Mouse (Mus musculus) heart, adult 2 months (tissue): ENCODE measurements around the gene Git2. TPM values are rescaled to one million over a fixed set of nuclear protein-coding genes. Genes with fewer than 3 reads are reported as not detected.

Experiments used
- DNase-seq, 2 experiments: peaks; one replicate each; pipeline ENCODE4 v3.0.0; 2021
- H3K27ac ChIP-seq: fragments of 200-600 bp; 2 replicates; pipeline ENCODE4 v1.8.1; 2022
- H3K27me3 ChIP-seq: fragments of 200-500 bp; 2 replicates; pipeline ENCODE4 v1.6.1; 2012; ENCODE audit warnings: mild to moderate bottlenecking, low read length, inconsistent platforms, mixed read lengths; ENCODE audit not compliant: control insufficient read depth, insufficient read depth
- H3K36me3 ChIP-seq: fragments of 200-500 bp; 2 replicates; pipeline ENCODE4 v1.6.1; 2012; ENCODE audit warnings: low read length, inconsistent platforms; ENCODE audit not compliant: control insufficient read depth, insufficient read depth
- H3K4me1 ChIP-seq: fragments of 200-500 bp; 2 replicates; pipeline ENCODE4 v1.6.1; 2011; ENCODE audit warnings: low read length; ENCODE audit not compliant: control insufficient read depth, insufficient read depth
- H3K4me3 ChIP-seq: fragments of 200-600 bp; 2 replicates; pipeline ENCODE4 v1.8.1; 2022
- H3K79me2 ChIP-seq: fragments of 200-500 bp; replicated peaks from 2 replicates; pipeline ENCODE4 v1.6.1; 2012; ENCODE audit warnings: mild to moderate bottlenecking, inconsistent platforms, low read length, moderate library complexity, mixed read lengths; ENCODE audit not compliant: control insufficient read depth, insufficient read depth
- H3K9ac ChIP-seq: fragments of 200-500 bp; 2 replicates; pipeline ENCODE4 v1.6.1; 2012; ENCODE audit warnings: low read depth, mild to moderate bottlenecking, control low read depth, inconsistent platforms, low read length, mixed read lengths
- CTCF ChIP-seq: fragments of 200-600 bp; IDR thresholded peaks from 2 replicates; pipeline ENCODE4 v1.8.1; 2022; ENCODE audit warnings: antibody characterized with exemption, mild to moderate bottlenecking, moderate library complexity
- EP300 ChIP-seq: fragments of 200-500 bp; IDR thresholded peaks from 2 replicates; pipeline ENCODE4 v1.6.1; 2011; ENCODE audit warnings: low read depth, low read length, control low read depth; ENCODE audit not compliant: insufficient read depth
- POLR2A ChIP-seq: fragments of 200-500 bp; IDR thresholded peaks from 2 replicates; pipeline ENCODE4 v1.6.1; 2011; ENCODE audit warnings: mild to moderate bottlenecking, low read depth, low read length, control low read depth; ENCODE audit not compliant: insufficient read depth
- WGBS: fragments of 180-500 bp; shearing (Covaris S2); methylation state at CpG from one replicate; pipeline ENCODE4 v1.1.7; 2018; 5-methylcytosine and 5-hydroxymethylcytosine counted together
- intact Hi-C: fragments of 180-260 bp; cut with DNase I; formaldehyde crosslinking; loops from one replicate; pipeline ENCODE4 v1.15.1; 2025
- polyA plus RNA-seq: library from polyadenylated mRNA; depleted of rRNA; stranded (reverse); fragments of >200 nt; gene quantifications from 2 replicates; pipeline ENCODE4 v1.2.3, GENCODE M21; 2012
- total RNA-seq, 2 experiments: library from RNA; stranded (reverse); gene quantifications; 2 replicates each; pipeline ENCODE4 v1.2.3; 2021

Git2 gene
- total and polyA plus RNA-seq, 3 experiments: 27.6 to 32.6 (median 28.7) TPM

DNA sequence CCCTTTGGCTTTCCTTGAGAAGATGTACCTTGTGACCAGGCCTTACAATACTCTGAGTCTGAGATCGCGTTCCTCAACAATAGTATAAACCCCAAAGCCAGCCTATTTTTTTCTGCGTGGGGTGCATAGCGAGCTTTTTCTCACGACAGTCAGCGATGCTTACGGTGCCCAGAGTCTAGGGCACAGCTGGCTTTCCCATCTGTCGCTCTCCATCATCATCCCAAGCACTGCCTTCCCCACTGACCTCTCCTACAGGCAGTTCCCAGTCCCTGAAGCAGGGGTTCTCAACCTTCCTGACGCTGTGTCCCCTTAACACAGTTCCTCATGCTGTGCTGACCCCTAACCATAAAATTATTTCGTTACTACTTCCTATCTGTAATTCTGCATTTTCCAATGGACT is 32.7 kb downstream of the Git2 start:
- Histone ChIP-seq H3K9ac (no peak overlapping the region), H3K27me3 (no peaks in the 10 kb centered on the region), H3K79me2 (no peaks in the 10 kb centered on the region), H3K36me3 (peaks cover 6% of the 10 kb centered on the region; the same call in 1 of the 2 replicates), H3K4me3 (no peak overlapping the region), H3K4me1 (peaks cover 8% of the 10 kb centered on the region), H3K27ac (no peak overlapping the region)
- no peak for TF ChIP-seq EP300
- TF ChIP-seq CTCF: no peak
- TF ChIP-seq POLR2A: no peak
- intact Hi-C loops: no loop called here
- 92% methylated on average over 10 of the region's 10 CpGs for WGBS
- no peak for DNase-seq

DNA sequence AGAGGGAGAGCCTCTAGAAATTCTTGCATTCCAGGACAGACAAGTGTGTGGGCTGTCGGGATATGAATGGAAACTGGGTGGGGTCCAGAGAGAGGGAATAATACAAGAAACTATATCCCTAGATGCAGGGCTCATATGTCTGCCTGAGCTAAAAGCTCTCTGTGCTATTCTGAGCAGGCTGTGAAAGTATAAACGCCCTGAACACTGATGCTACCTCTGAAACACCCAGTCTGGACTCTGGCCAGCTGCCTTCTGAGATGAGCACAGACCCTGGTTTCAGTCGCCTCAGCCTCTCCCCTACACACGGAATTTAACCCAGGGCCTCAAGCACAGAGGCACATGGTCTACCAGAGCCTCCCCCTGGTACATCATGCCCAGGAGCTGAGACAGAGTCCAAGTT is 34.7 kb downstream of the Git2 start:
- no peak for DNase-seq
- Histone ChIP-seq H3K4me1 (peaks cover 11% of the 10 kb centered on the region), H3K79me2 (no peaks in the 10 kb centered on the region), H3K4me3 (no peak overlapping the region), H3K9ac (no peak overlapping the region), H3K27me3 (no peaks in the 10 kb centered on the region), H3K36me3 (peaks cover 6% of the 10 kb centered on the region; the same call in 1 of the 2 replicates), H3K27ac (no peak overlapping the region)
- no peak for TF ChIP-seq CTCF
- TF ChIP-seq POLR2A: no peak
- TF ChIP-seq EP300: no peak
- 45% methylated on average over 4 of the region's 4 CpGs for WGBS
- intact Hi-C loops: loop anchor here (2.0 kb wide), 1 partner anchor 34 kb away; the partner anchor contains the start of gene Tchp

DNA sequence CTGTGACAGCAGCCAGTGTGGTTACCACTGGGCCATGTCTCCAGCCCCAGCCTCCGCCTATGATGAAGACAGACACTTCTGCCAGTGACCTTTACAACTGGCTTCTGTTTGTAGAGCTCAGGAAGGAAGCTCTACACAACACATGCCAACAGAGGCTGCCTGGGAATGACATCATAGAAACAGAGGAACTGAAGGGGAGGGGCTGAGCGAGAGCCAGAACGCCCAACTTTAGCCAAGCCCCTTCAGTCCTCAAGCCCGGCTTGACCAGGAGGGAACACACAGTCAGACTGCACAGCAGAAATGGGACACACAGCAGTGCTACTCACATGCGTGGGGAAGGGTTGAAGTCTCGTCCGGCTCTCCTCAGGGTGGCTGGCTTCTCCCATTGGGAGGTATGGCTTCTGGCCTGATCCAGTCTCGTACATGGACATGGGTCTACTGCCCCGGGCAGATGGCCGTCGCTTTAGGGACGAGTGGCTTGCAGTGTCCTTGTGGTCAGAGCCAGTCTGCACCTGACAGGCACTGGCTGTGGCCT is 36.5 kb downstream of the Git2 start:
- WGBS: 32% methylated on average over 12 of the region's 12 CpGs
- intact Hi-C loops: loop anchor here (5.0 kb wide), 1 partner anchor 34 kb away; the partner anchor contains the start of gene Ankrd13a
- H3K36me3 ChIP-seq: peaks cover 6% of the 10 kb centered on the region; the same call in 1 of the 2 replicates

DNA sequence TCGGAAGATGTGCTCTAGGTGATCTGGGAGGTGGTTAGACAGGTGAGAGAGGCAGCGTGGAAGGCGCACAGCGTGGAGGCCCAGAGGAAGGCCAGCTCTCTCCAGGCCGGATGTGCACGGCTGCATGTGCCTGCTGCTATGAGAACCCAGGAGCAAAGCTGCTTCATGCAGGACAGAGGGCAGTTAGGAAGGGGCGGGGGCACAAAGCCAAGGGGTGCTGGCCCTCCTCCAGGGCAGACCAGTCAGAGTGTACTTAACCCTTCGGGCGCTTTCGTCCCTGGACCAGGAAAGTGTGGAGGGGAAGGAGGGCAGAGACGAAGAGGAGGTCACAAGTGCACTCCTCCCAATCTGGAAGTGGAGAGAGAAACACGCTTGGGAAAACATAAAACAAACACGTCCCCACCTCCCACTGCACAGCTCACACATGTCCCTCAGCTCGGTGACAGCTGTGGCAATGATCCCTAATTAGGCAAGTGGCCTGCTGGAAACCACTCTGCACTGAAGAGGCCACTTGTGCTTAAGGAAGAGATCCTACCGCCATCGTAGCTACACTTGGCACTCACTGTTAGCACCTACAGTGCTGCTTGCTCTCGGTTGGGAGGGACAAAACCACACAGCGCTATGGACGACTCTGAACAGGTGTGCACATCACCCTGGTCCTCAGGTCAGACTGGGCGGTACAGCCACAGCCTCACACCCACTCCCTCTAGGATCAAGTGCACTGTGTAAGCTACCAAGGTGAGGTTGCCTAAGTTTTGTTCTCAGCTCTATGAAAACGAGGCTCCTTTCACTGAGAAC is 38.0 kb downstream of the Git2 start:
- H3K36me3 ChIP-seq: peaks cover 6% of the 10 kb centered on the region; the same call in 1 of the 2 replicates
- H3K4me1 ChIP-seq: peaks cover 11% of the 10 kb centered on the region
- no peak for DNase-seq
- no peak overlapping the region for H3K27ac ChIP-seq
- H3K27me3 ChIP-seq: no peaks in the 10 kb centered on the region
- no peak for TF ChIP-seq POLR2A
- TF ChIP-seq EP300: no peak
- TF ChIP-seq CTCF: no peak
- no peak overlapping the region for H3K4me3 ChIP-seq
- H3K79me2 ChIP-seq: no peaks in the 10 kb centered on the region
- 71% methylated on average over 21 of the region's 21 CpGs for WGBS
- intact Hi-C loops: loop anchor here (5.0 kb wide), 1 partner anchor 35 kb away; the partner anchor contains the start of gene Ankrd13a
- H3K9ac ChIP-seq: no peak overlapping the region

More for the DNA sequence above, 36.5 kb downstream of the Git2 start:
- H3K4me1 ChIP-seq: peaks cover 11% of the 10 kb centered on the region
- DNase-seq: peak; percentile 67 to 80
- H3K79me2 ChIP-seq: no peaks in the 10 kb centered on the region
- no peak overlapping the region for H3K9ac ChIP-seq
- H3K27me3 ChIP-seq: no peaks in the 10 kb centered on the region
- H3K4me3 ChIP-seq: no peak overlapping the region
- TF ChIP-seq EP300 (0 out of 2 replicates have a peak, but pooled peaks have one; percentile 67), CTCF (no peak)
- H3K27ac ChIP-seq: peak overlapping the region; percentile 79

DNA sequence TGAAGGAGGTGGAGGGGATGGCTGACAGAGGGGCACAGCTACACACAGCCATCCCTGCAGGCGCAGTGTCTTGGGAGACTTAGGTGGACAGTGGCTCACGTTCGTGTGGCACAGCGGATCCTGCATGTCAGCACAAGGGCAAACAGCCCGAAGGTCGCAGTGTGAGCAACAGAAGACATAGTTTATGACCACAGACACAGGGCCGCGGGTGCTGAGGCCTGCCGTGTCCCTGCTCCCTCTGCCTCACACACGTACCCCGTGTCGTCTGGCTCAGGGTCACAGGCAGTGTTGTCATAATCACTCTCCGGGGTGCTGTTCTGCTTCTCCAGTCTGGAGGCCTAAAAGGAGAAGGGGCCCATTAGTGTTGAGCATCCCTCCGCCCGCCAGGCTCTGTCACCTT is 41.7 kb downstream of the Git2 start:
- TF ChIP-seq EP300: no peak
- no peak for TF ChIP-seq POLR2A
- TF ChIP-seq CTCF: no peak
- intact Hi-C loops: no loop called here
- Histone ChIP-seq H3K9ac (no peak overlapping the region), H3K36me3 (peaks cover 6% of the 10 kb centered on the region; the same call in 1 of the 2 replicates), H3K27me3 (no peaks in the 10 kb centered on the region), H3K4me1 (peaks cover 8% of the 10 kb centered on the region), H3K79me2 (no peaks in the 10 kb centered on the region), H3K4me3 (no peak overlapping the region), H3K27ac (no peak overlapping the region)
- WGBS: 92% methylated on average over 15 of the region's 15 CpGs
- DNase-seq: no peak

DNA sequence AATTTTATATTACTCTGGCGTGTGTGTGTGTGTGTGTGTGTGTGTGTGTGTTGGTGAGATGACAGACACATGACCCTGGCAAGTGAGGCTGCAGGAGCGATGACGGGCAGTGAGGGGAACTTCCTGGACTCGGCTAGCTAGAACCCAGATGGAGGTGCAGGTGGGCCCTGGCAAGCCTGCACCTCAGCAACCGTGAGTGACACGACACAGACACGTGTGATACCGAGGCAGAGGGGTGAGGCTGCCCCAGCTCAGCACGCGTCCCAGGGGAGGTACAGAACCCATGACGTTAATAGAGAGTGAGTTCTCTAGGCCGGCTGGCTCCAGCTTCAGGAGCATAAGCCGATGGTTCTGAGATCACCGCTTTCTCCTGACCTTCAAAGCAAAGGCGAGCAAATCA is 43.3 kb downstream of the Git2 start:
- Histone ChIP-seq H3K9ac (no peak overlapping the region), H3K4me3 (no peak overlapping the region), H3K4me1 (no peaks in the 10 kb centered on the region), H3K36me3 (no peaks in the 10 kb centered on the region), H3K27ac (no peak overlapping the region), H3K27me3 (no peaks in the 10 kb centered on the region), H3K79me2 (no peaks in the 10 kb centered on the region)
- DNase-seq: no peak
- TF ChIP-seq CTCF: no peak
- no peak for TF ChIP-seq EP300
- no peak for TF ChIP-seq POLR2A
- intact Hi-C loops: no loop called here
- 88% methylated on average over 15 of the region's 15 CpGs for WGBS
